Mouse (Mus musculus): ENCODE measurements around the gene Tmem88.
A peak's percentile ranks its signal among the peaks of the same experiment; 100 is the strongest.
"Not testable (repeated sequence)": the region's sequence is repeated elsewhere in the genome, so short reads cannot be mapped to it uniquely, and the experiment has no call there.

Tmem88 gene

DNA sequence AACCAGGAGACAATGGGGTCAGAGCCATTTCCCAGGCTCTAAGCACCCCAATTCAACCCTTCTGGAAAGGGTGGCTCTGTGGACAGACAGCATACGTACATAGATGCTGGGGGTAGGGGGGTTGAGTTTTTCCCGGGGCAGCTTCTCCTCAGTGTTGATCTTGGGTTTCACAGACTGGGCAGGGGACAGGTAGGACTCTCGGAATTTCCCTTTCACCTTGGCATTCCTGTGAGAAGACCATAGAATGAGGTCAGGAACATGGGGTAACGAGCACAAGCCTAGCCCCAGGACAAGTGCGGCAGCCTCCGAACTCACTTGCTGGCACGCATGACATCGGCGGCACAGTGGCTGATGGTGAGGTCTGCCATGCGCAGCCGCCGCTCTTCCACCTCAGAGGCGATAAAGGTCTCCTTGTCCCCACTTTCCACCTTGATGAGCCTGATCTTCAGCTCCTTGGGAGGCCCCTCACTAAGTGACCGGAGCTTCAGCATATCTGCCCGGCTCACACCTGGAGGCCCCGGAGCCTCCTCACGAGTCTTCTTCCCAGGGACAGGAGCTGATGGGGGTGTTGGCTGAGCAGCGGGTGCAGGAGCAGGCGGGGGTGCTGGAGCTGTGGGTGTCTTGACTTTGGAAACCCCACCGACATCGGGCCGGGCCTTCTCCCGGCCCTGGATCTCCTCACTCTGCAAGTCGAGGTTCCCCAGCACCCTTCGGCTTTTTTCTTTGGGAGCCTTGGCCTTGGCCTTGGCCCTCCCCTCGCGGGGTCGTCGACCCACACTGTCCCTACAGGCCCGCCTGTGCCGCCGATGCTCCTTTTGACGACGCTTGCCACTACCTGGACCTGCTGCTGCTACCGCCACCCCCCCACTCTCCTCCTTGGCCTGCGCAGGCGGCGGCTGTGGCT lies 5.9 kb upstream of the Tmem88 start:
- DNase-seq: no peak

DNA sequence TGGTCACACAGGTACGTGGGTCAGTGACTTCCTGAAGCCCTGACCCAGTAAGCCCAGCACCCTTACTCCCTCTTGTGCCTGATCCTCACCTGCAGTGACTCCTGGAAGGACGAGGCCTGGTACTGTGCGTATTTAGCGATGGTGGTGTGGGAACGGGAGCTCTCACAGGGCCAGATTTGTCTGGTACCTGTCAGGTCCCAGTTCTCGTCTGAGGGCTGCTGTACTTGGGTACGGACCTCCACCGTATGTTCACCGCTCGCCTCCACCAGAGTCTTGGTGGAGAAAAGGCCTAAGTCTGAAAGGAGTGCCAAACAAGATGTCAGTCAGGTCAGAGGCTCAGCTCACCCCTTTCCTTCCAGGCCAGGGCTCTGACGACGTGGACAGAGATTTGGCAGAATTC lies 4.0 kb upstream of the Tmem88 start:
- no peak for DNase-seq

GRCm38 (mm10) chr11:69401210-69401637 lies 3.2 kb upstream of the Tmem88 start:
- peak; percentile 95 for DNase-seq

DNA sequence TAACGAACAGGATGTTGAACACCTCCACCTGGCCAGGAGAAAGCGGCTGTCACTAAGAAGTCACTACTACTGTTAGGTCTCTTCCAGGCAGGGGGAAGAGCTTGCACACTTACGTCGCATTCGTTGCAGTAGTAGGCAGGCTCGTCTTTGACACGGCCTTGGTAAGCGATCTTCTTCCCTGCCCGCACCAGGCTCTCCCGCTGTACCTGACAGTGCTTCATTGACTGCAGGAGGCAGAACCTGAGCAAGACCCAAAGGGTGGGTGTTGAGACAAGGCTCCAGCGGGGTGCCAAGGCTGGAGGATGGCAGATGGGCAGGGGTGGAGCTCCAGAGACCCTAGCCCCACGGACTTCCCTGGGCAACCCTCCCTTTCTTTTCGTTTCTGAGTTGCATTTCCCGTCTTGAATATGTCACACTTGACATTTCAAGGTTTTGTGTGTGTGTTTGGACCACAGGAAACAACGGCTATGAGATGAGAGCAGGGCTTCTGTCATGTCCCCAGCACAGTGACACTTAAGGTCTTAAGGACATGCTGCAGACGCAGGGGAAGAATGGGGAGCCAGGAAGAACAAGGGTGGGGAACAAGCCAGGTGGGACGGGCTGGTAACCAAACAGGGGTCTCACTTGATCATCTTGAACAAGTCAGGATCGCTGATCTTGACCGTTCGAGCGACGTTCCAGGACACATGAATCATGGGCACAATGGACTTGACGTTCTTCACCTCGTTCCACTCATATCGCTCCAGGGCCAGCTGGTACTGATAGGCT lies 2.2 kb upstream of the Tmem88 start:
- DNase-seq: no peak

DNA sequence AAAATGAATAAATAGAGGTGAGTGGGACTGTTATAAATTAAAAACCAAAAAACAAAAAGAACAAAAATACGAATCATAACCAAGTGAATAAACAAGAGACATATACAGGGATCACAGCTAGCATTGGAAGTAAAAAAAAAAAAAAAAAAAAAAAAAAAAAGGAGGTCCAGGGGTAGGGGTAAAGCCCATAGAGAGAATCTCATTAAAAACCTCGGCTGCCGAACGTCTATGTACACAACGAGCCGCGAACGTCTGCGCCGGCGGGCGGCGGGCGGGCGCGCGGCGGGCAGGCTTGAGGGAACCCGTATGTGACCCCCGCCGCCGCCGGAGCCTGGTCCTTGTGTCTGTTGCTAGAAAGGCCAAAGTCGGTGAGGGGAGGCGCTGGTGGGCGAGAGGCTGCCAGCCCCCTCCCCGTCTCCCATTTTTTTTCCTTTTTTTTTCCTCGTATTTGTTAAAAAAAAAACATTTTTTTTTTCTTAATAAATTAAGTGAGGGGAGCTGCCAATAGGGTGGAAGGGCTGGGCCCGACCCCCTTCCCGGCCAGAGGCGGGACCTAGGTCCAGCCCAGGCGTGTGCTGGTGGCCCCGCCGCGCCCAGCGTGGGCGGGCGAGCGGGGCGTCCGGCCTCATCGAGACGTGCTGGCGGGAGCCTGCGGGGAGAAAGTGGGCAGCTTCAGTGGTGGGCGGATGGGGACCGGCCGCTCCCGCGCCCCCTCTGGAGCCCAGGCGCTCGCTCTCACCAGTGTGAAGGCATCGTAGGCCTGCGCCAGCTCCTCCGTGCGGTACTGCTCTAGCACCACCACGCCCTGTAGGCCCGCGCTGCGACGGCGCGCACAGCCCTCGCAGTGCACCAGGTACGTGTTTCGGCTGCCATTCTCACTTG lies 1.4 kb upstream of the Tmem88 start:
- no peak for DNase-seq

- DNase-seq: no peak
Observed at GRCm38 (mm10) chr11:69398486-69399200, 609 bp upstream of the Tmem88 start.

DNA sequence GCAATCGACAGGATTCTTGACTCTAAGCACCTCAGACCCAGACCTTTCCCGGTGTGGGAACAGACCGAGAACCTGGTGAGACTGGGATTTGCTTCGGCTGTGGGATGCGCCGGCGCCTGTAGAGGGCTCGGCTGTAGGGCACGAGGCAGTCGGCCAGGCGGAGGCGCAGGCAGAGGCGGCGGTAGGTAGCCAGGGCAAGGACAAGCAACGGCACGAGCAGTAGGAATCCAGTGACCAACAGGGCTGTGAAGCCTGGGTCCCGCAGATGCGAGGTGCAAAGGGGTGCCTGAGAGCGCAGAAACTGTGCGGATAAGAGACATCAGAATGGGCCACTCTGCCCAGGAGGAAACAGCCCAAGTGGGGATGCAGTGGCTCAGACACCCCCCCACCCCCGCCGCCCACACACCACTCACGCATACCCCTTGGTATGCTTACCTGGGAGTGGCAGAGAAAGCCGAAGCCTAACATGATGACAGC lies 415 bp downstream of the Tmem88 start:
- no peak for DNase-seq

DNA sequence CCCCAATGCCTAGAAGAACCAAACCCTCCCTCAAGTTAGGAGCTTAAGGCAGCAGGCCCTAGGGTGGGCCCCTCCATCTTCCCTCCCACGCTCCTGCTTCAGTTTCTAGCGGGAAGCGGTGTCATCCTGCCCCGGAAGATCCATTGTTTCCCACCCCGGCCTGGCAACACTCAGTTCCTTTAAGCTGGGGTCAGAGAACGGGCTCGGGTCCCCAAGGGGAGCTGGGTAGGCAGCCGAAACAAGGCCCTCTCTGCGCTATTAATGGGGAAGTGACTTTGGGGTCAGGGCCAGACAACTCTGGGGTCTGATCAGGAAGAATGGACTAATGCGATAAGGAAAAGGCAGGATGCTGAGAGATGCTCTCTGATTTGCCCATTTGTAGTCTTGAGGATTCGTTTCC lies 1.3 kb downstream of the Tmem88 start:
- no peak for DNase-seq

- peak; percentile 97 for DNase-seq
Observed at GRCm38 (mm10) chr11:69395634-69396373, 2.2 kb downstream of the Tmem88 start.

- DNase-seq: peak; percentile 94
Observed at GRCm38 (mm10) chr11:69395235-69395633, 2.8 kb downstream of the Tmem88 start, which contains the start of the genes Naa38 and Cyb5d1. Gene Naa38 (plus strand): TSS chr11:69395487. Gene Cyb5d1 (minus strand): TSS chr11:69395631.

GRCm38 (mm10) chr11:69394591-69395167 lies 3.4 kb downstream of the Tmem88 start:
- DNase-seq: not testable (repeated sequence)

DNA sequence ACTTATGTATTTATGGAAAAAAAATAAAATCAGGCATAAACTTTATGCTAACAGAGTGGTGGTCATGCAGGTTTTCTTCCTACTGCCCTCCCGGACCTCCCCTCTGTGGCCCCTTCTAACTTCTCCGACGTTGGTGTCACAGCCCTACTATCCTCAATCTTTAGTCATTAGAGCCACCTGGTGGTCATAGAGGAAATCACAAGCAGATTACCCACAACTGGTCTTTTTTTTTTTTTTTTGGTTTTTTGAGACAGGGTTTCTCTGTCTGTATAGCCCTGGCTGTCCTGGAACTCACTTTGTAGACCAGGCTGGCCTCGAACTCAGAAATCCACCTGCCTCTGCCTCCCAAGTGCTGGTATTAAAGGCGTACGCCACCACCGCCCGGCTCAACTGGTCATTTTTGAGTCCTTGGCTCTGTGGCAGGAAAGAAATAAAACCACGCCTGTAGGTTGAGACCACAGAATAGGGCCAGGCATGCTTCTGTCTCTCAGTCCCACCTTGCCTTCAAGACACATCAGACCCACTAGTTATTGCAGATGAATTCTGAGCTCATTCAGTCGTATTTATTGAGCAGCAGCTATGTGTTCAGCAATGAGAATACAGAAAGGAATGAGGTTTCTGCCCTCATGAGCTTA lies 7.5 kb downstream of the Tmem88 start:
- peak; percentile 62 for DNase-seq

DNA sequence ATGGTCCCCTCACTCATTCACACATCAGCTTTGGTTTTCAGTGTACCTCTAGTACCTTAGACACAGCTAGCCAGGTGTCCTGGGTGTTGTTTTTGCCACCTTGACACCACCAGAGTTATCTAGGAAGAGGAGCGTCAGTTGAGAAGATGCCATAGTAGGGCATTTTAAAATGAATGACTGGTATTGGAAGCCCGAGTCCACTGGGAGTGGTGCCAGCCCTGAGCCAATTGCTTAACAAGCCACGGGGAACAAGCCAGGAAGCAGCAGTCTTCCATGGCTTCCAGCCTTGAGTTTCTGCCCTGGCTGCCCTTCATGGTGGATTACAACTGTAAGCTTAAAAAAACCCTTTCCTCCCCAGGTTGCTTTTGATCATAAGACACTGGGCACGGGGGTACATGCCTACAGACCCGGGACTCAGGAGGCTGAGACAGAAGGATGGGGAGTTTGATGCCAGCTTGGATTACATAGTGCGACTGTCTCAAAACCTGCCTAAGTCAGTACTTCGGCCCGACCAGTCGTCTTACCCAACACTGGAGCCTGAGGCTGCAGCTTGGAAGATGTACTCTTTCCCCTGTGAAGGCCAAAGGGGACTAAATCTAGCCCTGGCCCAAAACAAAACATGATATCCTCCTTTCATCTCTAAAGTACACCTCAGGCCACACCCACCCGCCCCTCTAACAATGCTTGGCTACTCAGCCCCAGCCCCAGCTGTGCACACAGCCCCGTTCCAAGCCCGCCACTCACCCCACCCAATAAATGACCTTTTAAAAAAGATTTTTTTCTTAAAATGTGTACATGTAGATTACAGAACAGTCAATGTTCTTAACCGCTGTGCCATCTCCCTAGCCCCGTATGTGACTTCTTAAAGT lies 8.3 kb downstream of the Tmem88 start:
- DNase-seq: no peak

- DNase-seq: no peak
Observed at GRCm38 (mm10) chr11:69388680-69389079, 9.4 kb downstream of the Tmem88 start.

DNA sequence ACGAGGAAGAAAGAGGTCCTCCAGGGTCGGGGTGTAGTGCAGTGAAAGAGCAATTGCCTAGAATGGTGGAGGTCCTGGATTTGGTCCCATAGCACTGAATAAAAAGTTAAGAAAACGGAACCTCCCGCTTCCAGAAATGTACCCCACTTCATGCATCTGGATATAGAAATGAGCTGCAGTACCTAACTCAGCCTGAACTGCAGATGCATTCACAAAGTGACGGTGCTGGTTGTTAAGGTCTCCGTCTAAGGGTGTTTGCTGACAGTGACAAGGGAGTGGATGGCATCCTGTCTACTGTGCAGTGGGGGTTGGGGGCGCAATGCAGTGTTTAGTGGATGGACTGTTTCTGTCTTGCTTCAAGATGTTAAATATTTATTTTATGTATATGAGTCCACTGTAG lies 11.3 kb downstream of the Tmem88 start:
- DNase-seq: no peak

DNA sequence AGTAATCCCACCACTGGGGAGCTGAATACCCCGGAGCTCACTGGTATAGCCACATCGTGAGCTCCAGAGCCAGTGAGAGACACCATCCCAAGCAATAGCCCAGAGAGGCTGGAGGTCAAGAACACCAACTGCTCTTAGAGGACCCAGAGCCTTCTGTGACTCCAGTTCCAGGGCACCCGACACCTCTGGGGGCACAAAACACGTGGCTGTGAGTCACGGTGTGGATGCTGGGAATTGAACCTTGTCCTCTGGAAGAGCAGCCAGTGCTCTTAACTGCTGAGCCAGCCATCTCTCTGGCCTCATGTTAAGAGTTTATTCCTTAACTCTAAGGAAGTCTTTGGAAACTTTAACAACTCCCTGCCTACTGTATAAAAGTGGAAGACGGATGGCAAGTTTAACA lies 13.1 kb downstream of the Tmem88 start:
- DNase-seq: no peak

DNA sequence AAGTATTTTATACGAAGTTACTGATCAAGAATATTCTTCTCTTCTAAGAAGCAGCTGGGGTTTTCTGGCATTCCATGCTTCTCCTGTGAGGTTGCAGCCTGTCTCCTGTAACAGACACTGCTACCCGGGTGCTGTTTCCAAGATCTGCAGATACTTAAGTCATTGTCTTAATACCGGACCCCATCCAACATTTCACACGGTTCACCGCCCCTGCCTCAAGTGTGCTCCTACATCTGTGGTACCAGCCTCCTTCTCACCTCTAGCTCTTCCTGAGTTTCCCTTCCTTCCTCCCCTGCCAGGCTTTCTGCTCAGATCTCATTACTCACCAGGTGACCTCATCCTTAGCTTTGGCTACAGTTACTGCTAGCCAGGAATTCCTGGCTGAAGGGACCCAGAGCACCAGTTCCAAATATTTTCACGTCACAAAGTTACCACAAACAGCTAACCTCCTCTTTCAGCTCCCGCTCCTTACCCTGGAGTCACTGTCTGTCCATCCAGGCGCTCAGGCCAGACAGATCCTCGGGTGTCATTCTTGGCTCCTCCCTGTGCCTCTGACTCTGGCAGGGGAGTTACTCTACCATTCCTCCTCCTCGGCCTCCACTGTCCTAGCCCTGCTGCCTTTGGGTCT lies 15.4 kb downstream of the Tmem88 start:
- DNase-seq: no peak

GRCm38 (mm10) chr11:69381356-69381755 lies 16.7 kb downstream of the Tmem88 start:
- DNase-seq: no peak

DNA sequence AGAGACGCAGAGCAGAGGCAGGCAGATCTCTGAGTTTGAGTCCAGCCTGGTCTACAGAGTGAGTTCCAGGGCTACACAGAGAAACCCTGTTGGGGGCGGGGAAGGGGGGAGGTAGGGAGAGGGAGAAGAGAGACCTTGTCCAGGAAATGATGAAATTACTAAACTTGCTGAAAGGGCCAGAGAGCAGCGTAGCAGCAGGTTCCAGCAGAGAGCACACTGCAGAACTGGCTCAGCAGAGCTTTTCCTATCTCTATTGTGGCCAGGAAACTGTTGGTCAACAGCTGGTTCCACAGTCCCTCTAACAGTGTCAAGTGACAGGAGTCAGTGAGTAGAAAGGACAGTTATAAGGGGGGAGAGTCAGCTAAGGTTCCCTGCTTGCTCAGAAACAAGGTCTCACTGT lies 18.4 kb downstream of the Tmem88 start:
- no peak for DNase-seq

Data from right cerebral cortex, adult 18-20 months (tissue).